Mouse (Mus musculus) brain, embryonic 14.5 days (tissue): ENCODE data around the gene Kcne3.

Experiments used
- CTCF ChIP-seq: fragments of 200-500 bp; IDR thresholded peaks from 2 replicates; pipeline ENCODE4 v1.5.1; 2012; ENCODE audit warnings: inconsistent platforms, mild to moderate bottlenecking, moderate library complexity, borderline replicate concordance; ENCODE audit not compliant: insufficient read depth, insufficient read length; ENCODE audit errors: extremely low read depth
- POLR2A ChIP-seq: fragments of 200-500 bp; IDR thresholded peaks from 2 replicates; pipeline ENCODE4 v1.6.1; 2012; ENCODE audit warnings: mild to moderate bottlenecking, inconsistent platforms, borderline replicate concordance; ENCODE audit not compliant: poor library complexity, insufficient read depth, insufficient read length, severe bottlenecking; ENCODE audit errors: extremely low read depth

GRCm38 (mm10) chr7:100204871-100205270 is 28.6 kb downstream of the Kcne3 start:
- TF ChIP-seq POLR2A (no peak), CTCF (no peak)
